Mouse (Mus musculus): Measurements from ENCODE around the gene Arvcf. TPM values are rescaled to one million over a fixed set of nuclear protein-coding genes. Genes with fewer than 3 reads are reported as not detected.

Arvcf gene
- polyA plus RNA-seq, 1 experiment: 5.4 TPM

DNA sequence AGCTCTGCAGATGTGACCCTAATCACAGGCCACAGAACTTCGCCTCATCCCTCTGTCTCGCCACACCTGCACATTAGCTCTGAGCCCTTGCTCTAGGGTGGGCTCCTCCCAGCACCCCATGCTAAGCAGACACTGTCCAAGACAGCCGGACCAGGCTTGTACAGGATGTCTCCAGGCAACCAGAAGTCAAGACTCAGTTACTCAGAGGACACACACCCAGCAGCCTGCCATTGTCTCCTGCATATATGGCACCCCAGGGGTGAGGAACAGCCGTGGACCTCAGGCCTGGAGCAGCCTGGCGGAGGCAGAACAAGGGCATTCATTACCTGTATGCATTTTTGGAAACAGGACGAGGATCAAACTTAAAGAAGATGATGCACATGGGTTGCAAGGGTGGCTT lies 24.0 kb upstream of the Arvcf start:
- TF ChIP-seq CEBPB (IDR thresholded peaks at IDR 0.05; ENCODE audit: low read depth) (no peak), FOSL1 (IDR thresholded peaks at IDR 0.05; ENCODE audit: insufficient read depth, low read length, poor library complexity, severe bottlenecking) (no peak), MYOD1 (IDR thresholded peaks at IDR 0.05; ENCODE audit: control insufficient read depth, insufficient read length, low read depth) (no peak), USF1 (IDR thresholded peaks at IDR 0.05; ENCODE audit: low read depth) (no peak), MYOG (IDR thresholded peaks at IDR 0.05; ENCODE audit: control insufficient read depth, extremely low read depth, insufficient read length) (no peak), MAX (IDR thresholded peaks at IDR 0.05) (no peak), CTCF (IDR thresholded peaks at IDR 0.05; ENCODE audit: control insufficient read depth, insufficient read depth, insufficient read length) (no peak)
- Histone ChIP-seq H3K79me2 (ENCODE audit: control insufficient read depth, insufficient read depth) (no peaks in the 10 kb centered on the region), H3K79me3 (ENCODE audit: low read depth) (no peaks in the 10 kb centered on the region), H3ac (ENCODE audit: control insufficient read depth, insufficient read length, low read depth) (no peak overlapping the region), H3K36me3 (ENCODE audit: control insufficient read depth, insufficient read depth) (no peaks in the 10 kb centered on the region), H3K27me3 (ENCODE audit: control insufficient read depth, insufficient read depth, insufficient read length) (no peaks in the 10 kb centered on the region), H3K4me3 (ENCODE audit: insufficient read depth, poor library complexity, severe bottlenecking) (no peak overlapping the region)

DNA sequence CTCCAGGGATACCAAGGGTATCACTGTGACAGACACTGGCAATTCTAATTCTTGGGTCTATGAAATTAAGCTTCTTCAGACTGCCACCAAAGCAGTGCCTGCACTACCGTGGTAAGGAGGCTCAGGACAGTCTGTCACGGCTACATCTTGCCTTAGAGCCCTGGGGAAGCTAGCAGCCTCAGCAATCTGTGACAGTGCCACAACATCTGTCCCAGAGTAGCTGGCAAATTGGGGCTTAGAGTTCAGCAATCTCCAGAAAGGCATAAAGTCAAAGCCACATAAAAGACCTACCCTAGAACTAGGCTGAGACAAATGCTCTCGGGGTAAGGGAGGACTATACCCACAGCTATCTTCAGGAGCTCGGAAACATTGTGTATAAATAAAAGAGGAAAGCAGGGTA lies 22.2 kb upstream of the Arvcf start:
- no peak for TF ChIP-seq MAX (IDR thresholded peaks at IDR 0.05)
- TF ChIP-seq MYOG (IDR thresholded peaks at IDR 0.05; ENCODE audit: control insufficient read depth, extremely low read depth, insufficient read length): no peak
- TF ChIP-seq CEBPB (IDR thresholded peaks at IDR 0.05; ENCODE audit: low read depth): no peak
- no peak for TF ChIP-seq MYOD1 (IDR thresholded peaks at IDR 0.05; ENCODE audit: control insufficient read depth, insufficient read length, low read depth)
- no peak for TF ChIP-seq USF1 (IDR thresholded peaks at IDR 0.05; ENCODE audit: low read depth)
- no peak for TF ChIP-seq CTCF (IDR thresholded peaks at IDR 0.05; ENCODE audit: control insufficient read depth, insufficient read depth, insufficient read length)
- TF ChIP-seq FOSL1 (IDR thresholded peaks at IDR 0.05; ENCODE audit: insufficient read depth, low read length, poor library complexity, severe bottlenecking): no peak
- no peak overlapping the region for H3ac ChIP-seq (ENCODE audit: control insufficient read depth, insufficient read length, low read depth)

DNA sequence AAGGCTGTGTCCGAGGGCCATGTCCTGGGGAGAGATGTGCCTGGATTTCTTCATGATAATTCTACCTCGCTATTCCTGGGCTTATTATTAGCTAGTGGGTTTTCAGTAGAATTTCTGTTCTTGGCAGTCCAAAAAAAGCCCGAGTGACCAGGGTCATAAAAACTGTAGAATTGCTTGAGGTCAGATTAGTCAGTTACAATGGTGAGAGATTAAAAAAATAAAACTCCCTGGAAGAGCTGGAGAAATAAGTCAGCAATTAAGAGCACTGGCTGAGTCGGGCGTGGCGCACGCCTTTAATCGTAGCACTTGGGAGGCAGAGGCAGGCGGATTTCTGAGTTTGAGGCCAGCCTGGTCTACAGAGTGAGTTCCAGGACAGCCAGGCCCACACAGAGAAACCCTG lies 20.0 kb upstream of the Arvcf start:
- no peak for TF ChIP-seq USF1 (IDR thresholded peaks at IDR 0.05; ENCODE audit: low read depth)
- TF ChIP-seq MYOG (IDR thresholded peaks at IDR 0.05; ENCODE audit: control insufficient read depth, extremely low read depth, insufficient read length): no peak
- no peak for TF ChIP-seq FOSL1 (IDR thresholded peaks at IDR 0.05; ENCODE audit: insufficient read depth, low read length, poor library complexity, severe bottlenecking)
- TF ChIP-seq CTCF (IDR thresholded peaks at IDR 0.05; ENCODE audit: control insufficient read depth, insufficient read depth, insufficient read length): no peak
- no peak for TF ChIP-seq CEBPB (IDR thresholded peaks at IDR 0.05; ENCODE audit: low read depth)
- no peak for TF ChIP-seq MAX (IDR thresholded peaks at IDR 0.05)
- no peak for TF ChIP-seq MYOD1 (IDR thresholded peaks at IDR 0.05; ENCODE audit: control insufficient read depth, insufficient read length, low read depth)
- Histone ChIP-seq H3K36me3 (ENCODE audit: control insufficient read depth, insufficient read depth) (no peaks in the 10 kb centered on the region), H3K4me3 (ENCODE audit: insufficient read depth, poor library complexity, severe bottlenecking) (no peak overlapping the region), H3K27me3 (ENCODE audit: control insufficient read depth, insufficient read depth, insufficient read length) (no peaks in the 10 kb centered on the region), H3K79me3 (ENCODE audit: low read depth) (no peaks in the 10 kb centered on the region), H3ac (ENCODE audit: control insufficient read depth, insufficient read length, low read depth) (no peak overlapping the region), H3K79me2 (ENCODE audit: control insufficient read depth, insufficient read depth) (no peaks in the 10 kb centered on the region)

More for the DNA sequence above, 22.2 kb upstream of the Arvcf start:
- H3K4me3 ChIP-seq (ENCODE audit: insufficient read depth, poor library complexity, severe bottlenecking): no peak overlapping the region
- H3K79me3 ChIP-seq (ENCODE audit: low read depth): no peaks in the 10 kb centered on the region
- H3K27me3 ChIP-seq (ENCODE audit: control insufficient read depth, insufficient read depth, insufficient read length): no peaks in the 10 kb centered on the region
- no peaks in the 10 kb centered on the region for H3K36me3 ChIP-seq (ENCODE audit: control insufficient read depth, insufficient read depth)
- H3K79me2 ChIP-seq (ENCODE audit: control insufficient read depth, insufficient read depth): no peaks in the 10 kb centered on the region

DNA sequence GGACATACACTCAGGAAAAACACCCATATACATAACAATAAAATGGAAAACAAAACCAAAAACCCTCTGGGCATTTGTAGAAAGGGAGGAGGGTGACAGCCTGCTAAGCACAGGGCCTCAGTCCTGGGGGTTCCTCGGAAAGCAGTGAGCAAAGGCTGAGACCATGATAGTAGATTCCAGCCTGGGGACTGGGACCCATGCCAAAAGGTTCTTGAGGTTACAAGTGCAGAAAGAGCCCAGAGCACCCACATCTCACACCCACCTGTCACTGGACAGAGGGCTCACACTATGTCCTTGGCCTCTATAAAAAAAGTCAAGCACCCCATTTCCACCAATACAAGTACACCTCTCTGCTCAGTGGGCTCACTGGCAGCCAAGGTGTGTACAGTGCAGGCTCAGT lies 19.5 kb upstream of the Arvcf start:
- Histone ChIP-seq H3K4me3 (ENCODE audit: insufficient read depth, poor library complexity, severe bottlenecking) (no peak overlapping the region), H3K27me3 (ENCODE audit: control insufficient read depth, insufficient read depth, insufficient read length) (no peaks in the 10 kb centered on the region), H3K79me2 (ENCODE audit: control insufficient read depth, insufficient read depth) (no peaks in the 10 kb centered on the region), H3ac (ENCODE audit: control insufficient read depth, insufficient read length, low read depth) (no peak overlapping the region), H3K36me3 (ENCODE audit: control insufficient read depth, insufficient read depth) (no peaks in the 10 kb centered on the region), H3K79me3 (ENCODE audit: low read depth) (no peaks in the 10 kb centered on the region)
- TF ChIP-seq CEBPB (IDR thresholded peaks at IDR 0.05; ENCODE audit: low read depth) (no peak), MAX (IDR thresholded peaks at IDR 0.05) (no peak), MYOG (IDR thresholded peaks at IDR 0.05; ENCODE audit: control insufficient read depth, extremely low read depth, insufficient read length) (no peak), CTCF (IDR thresholded peaks at IDR 0.05; ENCODE audit: control insufficient read depth, insufficient read depth, insufficient read length) (no peak), USF1 (IDR thresholded peaks at IDR 0.05; ENCODE audit: low read depth) (no peak), MYOD1 (IDR thresholded peaks at IDR 0.05; ENCODE audit: control insufficient read depth, insufficient read length, low read depth) (no peak), FOSL1 (IDR thresholded peaks at IDR 0.05; ENCODE audit: insufficient read depth, low read length, poor library complexity, severe bottlenecking) (no peak)

DNA sequence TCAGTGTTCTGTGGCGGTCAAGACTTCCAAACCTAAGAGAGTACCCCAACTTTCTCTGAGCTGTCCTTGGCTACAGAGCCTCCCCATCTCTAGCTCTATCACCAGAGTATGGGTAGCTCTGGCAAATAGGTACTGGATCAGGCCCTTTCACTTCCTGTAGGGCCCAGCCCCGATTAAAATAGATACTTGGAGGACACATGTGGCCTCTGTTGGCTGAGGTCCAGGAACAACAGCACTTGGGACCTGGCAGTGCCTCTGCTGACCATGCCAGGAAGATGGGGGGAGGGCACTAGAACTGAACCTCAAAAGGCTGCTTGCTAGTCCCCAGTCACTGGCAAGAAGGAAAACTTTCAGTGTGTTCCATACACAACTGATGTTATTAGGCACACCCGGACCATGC lies 14.0 kb upstream of the Arvcf start:
- TF ChIP-seq FOSL1 (IDR thresholded peaks at IDR 0.05; ENCODE audit: insufficient read depth, low read length, poor library complexity, severe bottlenecking) (no peak), MYOD1 (IDR thresholded peaks at IDR 0.05; ENCODE audit: control insufficient read depth, insufficient read length, low read depth) (no peak), MAX (IDR thresholded peaks at IDR 0.05) (no peak), CTCF (IDR thresholded peaks at IDR 0.05; ENCODE audit: control insufficient read depth, insufficient read depth, insufficient read length) (no peak), MYOG (IDR thresholded peaks at IDR 0.05; ENCODE audit: control insufficient read depth, extremely low read depth, insufficient read length) (no peak), CEBPB (IDR thresholded peaks at IDR 0.05; ENCODE audit: low read depth) (no peak), USF1 (IDR thresholded peaks at IDR 0.05; ENCODE audit: low read depth) (no peak)
- Histone ChIP-seq H3K27me3 (ENCODE audit: control insufficient read depth, insufficient read depth, insufficient read length) (no peaks in the 10 kb centered on the region), H3K36me3 (ENCODE audit: control insufficient read depth, insufficient read depth) (no peaks in the 10 kb centered on the region), H3K79me3 (ENCODE audit: low read depth) (no peaks in the 10 kb centered on the region), H3K4me3 (ENCODE audit: insufficient read depth, poor library complexity, severe bottlenecking) (no peak overlapping the region), H3K79me2 (ENCODE audit: control insufficient read depth, insufficient read depth) (no peaks in the 10 kb centered on the region), H3ac (ENCODE audit: control insufficient read depth, insufficient read length, low read depth) (no peak overlapping the region)

DNA sequence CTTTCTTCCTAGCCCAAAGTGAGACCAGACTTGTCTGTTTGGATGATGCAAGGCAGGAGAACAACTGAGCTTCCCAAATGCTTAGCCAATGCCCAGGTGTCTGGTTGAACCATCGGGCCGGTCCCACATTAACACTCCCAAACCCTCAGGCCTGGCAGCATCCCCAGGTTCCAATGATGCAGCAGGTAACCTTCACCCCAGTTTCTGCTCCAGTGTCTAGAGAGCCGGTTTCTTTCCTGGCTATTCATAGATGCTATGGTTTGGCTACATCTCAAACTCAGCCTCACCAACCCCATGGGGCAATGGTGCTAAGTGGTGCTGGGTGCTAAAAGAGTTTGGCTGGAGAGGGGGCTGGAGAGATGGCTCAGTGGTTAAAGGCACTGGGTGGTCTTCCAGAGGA lies 12.0 kb upstream of the Arvcf start:
- H3K4me3 ChIP-seq (ENCODE audit: insufficient read depth, poor library complexity, severe bottlenecking): no peak overlapping the region
- H3K79me2 ChIP-seq (ENCODE audit: control insufficient read depth, insufficient read depth): no peaks in the 10 kb centered on the region
- no peaks in the 10 kb centered on the region for H3K36me3 ChIP-seq (ENCODE audit: control insufficient read depth, insufficient read depth)
- no peak for TF ChIP-seq CEBPB (IDR thresholded peaks at IDR 0.05; ENCODE audit: low read depth)
- no peak for TF ChIP-seq CTCF (IDR thresholded peaks at IDR 0.05; ENCODE audit: control insufficient read depth, insufficient read depth, insufficient read length)
- no peak for TF ChIP-seq MAX (IDR thresholded peaks at IDR 0.05)
- no peak for TF ChIP-seq USF1 (IDR thresholded peaks at IDR 0.05; ENCODE audit: low read depth)
- TF ChIP-seq MYOD1 (IDR thresholded peaks at IDR 0.05; ENCODE audit: control insufficient read depth, insufficient read length, low read depth): no peak
- TF ChIP-seq MYOG (IDR thresholded peaks at IDR 0.05; ENCODE audit: control insufficient read depth, extremely low read depth, insufficient read length): no peak
- no peak for TF ChIP-seq FOSL1 (IDR thresholded peaks at IDR 0.05; ENCODE audit: insufficient read depth, low read length, poor library complexity, severe bottlenecking)
- H3K79me3 ChIP-seq (ENCODE audit: low read depth): no peaks in the 10 kb centered on the region
- no peak overlapping the region for H3ac ChIP-seq (ENCODE audit: control insufficient read depth, insufficient read length, low read depth)
- no peaks in the 10 kb centered on the region for H3K27me3 ChIP-seq (ENCODE audit: control insufficient read depth, insufficient read depth, insufficient read length)

Measured in C2C12 (cell line).